Mouse (Mus musculus) cerebral cortex, adult 2 months (tissue): ENCODE measurements around the gene Itih2.

Experiments
- WGBS: fragments of 180-500 bp; shearing (Covaris S2); methylation state at CpG from one replicate; pipeline ENCODE4 v1.1.7; 2018; 5-methylcytosine and 5-hydroxymethylcytosine counted together

Itih2 gene

DNA sequence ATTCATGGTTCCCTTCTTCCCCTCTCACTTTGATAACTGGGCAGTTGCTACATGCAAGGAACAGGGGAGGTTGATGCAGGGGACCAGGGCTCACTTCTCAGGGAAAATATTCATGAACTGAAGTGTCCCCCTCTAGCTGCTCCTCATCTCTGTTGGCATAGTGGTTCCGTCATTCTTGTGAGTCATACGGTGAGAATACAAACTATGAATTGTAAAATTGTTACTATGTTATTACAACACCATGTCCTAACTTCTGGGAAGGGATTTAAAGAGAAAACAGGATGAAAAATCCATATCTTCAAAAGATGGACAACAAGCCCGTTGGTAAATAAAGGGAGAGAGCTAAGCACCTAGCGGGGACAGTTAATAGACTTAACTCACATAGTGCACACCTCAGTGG lies at the start of gene Itih2:
Itih2 (minus strand) TSS at position 101 of the 400 bp plus-strand sequence.
- 82% methylated on average over 4 of the region's 4 CpGs for WGBS

DNA sequence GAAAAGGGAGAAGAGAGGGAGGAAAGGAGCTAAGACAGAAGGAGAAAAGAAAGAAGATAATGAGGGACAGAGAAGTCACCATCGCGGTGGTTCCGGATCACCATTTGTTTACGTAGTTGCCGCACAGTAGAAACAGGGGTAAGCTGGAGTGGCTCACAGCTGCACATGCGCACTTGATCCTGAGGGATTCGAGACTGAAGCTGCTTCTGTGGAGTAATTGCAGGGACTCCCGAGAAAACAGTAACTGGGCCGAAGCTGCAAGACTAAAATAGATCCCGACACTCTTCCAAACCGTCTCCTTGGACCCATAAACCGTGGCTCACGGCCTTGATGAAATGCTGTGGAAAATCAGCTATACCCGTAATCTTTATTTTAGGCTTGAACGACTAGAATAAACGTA lies 38.8 kb upstream of the Itih2 start:
- WGBS: 78% methylated on average over 16 of the region's 16 CpGs

DNA sequence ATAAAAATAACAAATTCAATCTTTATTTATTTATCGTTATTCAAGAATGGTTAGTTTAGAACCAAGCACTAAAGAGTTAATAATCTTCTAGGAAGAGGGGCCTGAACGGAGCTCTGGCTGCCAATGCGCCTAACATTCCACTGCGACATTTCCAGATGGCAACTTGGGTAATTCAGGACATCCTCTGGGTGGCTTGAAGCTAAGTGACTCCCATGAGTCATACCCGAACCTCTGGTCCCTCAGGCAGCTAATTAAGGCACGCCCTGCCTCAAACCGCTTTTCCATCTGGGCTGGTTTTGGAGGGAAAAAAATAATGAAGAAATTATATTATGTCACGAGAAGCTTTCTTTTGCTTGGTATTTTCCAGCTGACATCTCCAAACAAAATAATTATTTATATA lies 36.8 kb upstream of the Itih2 start:
- WGBS: 61% methylated on average over 8 of the region's 8 CpGs

DNA sequence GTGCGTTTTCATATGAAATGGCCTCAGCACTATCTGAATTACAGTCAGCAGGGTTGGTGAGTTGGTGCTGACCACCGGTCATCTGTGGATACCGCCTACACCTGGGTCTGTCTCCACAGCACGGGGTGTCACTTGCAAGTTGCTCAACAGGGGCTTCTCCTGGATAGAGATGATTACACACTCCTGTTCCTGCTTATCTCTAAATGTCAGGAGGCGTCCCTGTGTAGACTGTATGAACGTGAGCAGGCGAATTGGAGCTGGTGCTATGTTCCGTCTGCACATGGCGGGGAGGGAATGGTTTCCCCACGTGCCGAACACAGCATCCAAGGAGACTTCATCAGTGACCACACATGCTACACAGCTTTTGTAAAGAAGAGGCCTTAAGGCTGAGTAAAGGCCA lies 36.1 kb upstream of the Itih2 start:
- WGBS: 89% methylated on average over 11 of the region's 11 CpGs

DNA sequence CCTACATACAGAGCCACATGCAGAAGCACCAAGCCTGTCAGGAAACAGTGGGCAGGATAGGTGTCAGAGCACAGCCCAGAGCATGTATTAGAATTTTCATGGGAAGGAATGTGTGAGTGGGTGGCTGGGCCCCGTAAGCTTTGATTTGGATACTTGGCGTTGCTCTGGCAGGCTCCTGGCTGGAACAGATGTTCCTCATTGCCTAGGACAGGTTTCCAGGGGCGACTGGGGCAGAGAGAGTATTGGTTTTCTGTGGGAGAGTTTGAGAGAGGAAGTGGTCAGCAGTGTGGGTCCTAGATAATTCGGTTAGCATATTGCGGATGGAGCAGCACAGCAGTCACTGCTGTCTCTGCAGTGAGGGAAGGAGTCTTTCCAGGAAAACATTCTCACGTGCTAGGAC lies 35.4 kb upstream of the Itih2 start:
- whole genome bisulfite sequencing: 58% methylated on average over 6 of the region's 6 CpGs

DNA sequence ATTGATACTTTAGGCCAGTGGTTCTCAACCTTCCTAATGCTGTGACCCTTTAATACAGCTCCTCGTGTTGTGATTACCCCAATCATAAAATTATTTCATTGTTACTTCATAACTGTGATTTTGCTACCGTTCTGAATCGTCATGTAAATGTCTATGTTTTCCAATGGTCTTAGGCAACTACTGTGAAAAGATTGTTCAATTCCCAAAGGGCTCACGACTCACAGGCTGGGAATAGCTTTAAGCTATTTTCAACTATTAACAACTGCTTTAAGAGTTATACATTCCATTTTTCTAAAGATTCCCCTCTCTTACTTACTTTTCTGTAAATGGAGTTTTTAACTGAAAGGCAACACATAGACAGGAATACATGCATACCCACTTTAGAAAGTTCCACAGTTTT lies 30.8 kb upstream of the Itih2 start:
- 92% methylated on average over 4 of the region's 4 CpGs for WGBS

DNA sequence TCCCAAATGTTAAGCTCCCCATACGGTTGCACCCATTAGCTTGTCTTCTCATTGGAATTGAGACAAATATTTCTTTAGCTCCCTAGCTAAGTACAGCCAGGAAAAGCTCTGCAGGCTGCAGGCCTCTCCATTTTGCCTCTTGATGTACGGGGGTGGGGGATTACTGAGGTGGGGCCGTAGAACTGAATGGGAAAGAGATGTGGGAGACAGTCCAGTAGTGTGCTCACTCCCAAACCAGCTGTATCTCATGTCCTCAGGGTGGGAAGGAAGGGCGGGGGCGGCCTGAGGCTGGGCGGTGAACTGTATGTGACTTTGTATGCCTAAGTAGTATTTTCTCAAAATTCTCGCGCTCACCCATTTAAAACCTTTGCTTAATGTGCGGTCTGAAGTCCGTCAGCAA lies 26.0 kb upstream of the Itih2 start:
- WGBS: 80% methylated on average over 10 of the region's 10 CpGs

DNA sequence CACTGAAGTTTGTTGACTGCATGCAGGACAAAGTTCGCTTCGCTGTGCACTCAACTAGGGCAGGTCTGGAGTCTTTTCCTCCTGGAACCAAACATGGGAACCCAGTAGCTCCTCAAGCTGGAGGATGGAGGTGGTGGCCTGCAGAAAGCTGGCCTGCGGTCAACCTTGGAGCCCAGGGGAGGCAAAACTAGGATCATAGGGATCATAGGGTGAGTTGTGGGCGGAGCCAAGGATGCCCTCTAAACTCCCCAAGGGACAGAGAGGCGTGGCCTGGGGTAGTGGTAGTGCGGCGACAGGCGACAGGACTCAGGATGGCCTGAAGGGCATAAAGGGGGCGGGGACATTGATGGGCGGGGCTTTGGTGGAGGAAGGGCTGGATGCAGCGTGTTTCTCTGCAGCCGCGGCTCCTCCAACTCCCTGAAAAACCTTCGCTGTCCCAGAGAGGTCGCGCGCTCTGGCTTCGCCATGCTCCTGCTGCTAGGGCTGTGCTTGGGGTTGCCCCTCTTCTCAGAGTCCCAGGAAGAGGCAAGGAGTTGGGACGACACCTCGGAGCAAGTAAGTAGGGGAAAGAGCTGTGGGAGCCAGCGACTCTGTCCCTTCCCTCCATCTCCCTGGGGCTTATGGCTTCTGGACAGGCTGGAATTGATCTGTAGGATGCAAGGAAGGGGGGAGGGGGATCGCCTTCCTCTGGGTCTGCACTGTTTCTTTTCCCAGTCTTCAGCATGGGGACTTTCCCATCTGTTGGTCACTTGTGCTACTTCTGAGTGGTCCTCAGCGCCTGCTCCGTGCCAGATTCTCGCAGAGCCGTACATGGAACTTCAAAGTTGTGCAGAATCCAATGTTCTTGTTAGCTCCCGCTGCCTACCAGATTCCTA lies 22.2 kb upstream of the Itih2 start, which contains the start of gene Itih5:
Itih5 (plus strand) TSS at position 371 of the 875 bp plus-strand sequence.
- 14% methylated on average over 27 of the region's 27 CpGs for WGBS

DNA sequence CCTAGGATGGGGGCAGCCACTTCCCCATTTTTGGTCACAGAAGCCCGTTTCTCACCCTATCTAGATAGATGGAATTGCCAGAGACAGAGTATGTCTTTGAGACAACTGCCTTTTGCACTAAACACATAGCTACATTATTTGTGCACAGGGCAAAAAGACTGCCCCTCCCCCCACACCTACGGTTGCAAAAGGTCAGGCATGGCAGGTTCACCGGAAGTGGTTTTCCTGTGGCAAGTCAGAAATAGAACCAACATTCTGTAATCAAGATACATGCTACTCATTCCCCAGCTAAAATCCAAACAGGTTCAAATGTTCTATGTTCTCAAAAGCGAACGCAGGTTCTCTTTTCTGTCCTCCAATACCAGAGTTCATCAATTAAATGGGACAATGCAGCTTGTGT lies 21.4 kb upstream of the Itih2 start:
- 83% methylated on average over 5 of the region's 5 CpGs for WGBS

DNA sequence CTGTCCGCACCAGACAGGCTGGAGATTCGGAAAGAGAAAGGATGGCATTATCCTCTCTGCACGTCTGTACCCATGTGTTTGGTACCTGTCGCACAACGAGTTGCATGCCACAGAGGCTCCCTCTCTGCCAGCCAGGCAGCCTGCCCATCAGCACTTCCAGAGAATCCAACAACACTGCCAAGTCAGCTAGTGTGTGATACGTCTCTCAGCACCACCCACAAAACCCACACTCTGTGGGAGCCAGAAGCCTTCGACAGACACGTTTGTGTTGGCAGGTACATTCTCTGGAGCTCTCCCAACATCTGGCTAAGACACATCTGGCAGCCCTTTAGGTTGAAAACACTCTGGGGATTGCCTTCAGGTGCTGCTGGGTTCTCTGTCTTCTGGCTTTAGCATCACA lies 16.0 kb upstream of the Itih2 start:
- WGBS: 43% methylated on average over 8 of the region's 8 CpGs

DNA sequence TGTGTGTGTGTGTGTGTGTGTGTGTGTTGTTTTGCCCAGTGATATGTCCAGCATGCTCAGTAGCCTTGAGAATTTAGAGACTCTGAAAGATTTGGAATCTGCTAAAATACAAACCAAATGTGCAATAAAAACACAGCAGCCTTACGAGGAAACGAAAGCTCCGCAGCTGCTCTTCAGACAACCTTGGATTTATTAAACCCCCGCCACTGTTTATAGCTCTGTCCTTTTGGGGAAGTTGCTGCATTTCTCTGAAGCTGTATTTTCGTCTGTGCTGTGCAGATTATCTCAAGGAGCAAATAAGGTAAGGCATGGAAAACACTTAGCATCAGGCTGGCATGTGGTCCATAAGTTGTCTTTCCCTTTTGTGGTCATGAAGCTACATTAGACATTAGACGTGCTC lies 14.3 kb upstream of the Itih2 start:
- WGBS: 82% methylated on average over 6 of the region's 6 CpGs

DNA sequence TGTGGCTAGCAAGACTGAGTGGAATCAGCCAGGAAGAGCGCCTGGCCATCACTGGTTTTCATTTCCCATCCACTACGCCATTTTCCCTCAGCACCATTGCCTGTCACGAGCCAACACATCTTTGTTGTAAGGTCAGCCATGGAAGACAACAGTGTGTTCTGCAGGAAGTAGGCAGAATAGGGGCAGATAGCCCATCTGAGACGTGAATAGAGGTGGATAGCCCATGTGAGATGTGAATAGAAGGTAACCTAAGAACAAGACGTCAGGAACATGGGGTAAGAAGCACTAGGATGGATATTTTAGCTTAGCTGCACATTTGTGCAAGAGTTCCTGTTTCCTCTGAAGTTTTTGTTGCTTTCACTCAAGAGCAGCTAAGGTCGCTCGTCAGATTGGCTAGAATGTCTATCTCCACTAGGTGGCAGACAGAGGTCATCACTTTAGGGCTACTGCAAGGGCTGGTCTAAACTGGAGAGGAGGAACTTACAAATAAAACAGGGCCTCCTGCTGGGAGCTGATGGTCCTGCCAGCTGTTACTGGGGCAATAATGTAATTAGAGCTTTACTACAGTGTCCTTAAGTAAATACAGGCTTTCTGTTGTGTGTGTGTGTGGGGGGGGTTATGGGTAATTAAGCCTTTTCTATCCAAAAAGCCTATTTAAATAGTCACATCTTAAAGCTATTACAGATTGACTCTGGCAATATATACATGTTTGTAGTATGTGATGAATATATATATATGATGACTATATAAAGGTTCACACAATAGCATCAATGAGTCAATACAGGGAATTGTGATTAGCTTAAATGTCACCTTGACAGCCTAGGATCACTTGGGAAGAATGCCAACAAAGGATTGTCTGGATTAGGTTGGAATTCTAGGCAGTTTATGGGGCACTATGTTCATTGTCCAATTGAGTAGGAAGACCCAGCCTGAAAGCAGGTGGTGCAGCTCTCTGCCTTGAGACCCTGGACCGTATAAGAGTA lies 11.6 kb upstream of the Itih2 start:
- WGBS: 50% methylated on average over 8 of the region's 8 CpGs

DNA sequence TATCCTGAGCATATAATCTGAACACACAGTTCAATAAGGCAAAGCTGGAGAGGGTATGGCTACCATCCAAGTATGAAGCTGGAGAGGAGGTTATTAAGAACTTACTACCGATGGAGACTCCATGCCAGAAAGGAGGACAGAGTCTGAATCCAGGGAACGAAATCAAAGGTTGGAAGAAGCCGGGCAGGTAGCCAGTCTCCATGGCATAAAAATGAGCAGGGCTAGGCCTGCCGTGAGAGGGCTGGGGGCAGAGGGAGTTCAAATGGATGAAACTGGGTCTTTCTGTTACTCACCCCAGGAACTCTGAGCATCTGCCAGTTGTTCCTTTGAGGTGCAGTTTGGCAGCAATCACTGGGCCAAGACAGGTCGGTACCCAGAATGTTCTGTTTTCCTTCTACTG lies 9.3 kb upstream of the Itih2 start:
- WGBS: 68% methylated on average over 5 of the region's 5 CpGs

DNA sequence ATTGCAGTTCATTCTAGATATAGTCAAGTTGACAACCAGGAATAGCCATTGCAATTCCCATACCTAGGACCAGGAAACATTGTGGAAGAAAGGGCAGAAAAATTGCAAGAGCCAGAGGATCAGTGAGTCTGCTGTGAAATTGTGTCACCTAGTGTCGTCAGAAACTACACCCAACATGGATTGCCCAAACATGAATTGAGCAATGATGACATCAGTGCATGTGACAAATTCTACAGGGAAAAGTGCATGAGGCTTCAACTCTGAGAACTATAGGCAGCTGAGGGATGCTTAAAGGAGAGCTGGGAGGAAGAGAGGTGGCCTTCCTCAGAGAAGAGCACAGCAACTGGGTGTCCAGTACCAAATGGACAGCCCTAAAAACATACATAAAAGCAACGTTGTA lies 6.1 kb upstream of the Itih2 start:
- WGBS: 85% methylated on average over 2 of the region's 2 CpGs

DNA sequence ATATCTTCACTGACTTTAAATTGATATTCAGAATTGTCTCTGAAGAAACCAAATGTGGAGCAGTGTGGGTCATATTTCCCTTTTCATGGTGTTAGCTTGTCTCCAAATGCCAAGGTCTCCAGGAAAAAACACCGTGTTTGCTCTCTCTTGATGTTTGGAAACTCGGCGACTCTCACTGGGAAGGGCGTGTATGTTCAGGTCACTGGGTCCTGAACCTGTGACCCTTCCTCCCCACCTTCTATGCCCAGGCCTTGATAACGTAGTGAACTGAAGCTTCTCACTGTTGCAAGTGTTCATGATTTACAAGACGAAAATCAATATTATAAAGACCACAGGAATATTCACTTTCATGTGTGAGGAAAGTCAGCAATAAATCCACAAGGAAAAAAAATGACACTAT lies 2.7 kb upstream of the Itih2 start:
- 83% methylated on average over 6 of the region's 6 CpGs for WGBS

DNA sequence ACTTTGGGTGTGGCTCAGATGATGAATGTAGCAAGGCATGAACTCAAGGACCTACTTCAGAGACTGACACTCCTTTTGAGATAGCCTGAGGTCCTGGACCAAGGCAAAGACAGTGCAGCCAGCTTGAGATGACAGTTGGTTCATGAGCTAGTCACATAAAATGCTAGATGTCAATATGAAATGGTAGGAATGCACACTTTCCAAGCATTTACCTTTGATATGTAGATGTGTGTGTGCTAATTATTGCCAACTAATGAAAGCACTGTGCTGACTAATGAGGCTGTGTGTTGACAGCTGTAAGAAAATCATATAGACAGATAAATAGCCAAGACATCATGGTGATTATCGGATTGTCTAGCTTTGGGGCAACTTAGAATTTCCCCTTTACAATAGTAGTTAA lies 932 bp upstream of the Itih2 start:
- 90% methylated on average over 1 of the region's 1 CpGs for WGBS

DNA sequence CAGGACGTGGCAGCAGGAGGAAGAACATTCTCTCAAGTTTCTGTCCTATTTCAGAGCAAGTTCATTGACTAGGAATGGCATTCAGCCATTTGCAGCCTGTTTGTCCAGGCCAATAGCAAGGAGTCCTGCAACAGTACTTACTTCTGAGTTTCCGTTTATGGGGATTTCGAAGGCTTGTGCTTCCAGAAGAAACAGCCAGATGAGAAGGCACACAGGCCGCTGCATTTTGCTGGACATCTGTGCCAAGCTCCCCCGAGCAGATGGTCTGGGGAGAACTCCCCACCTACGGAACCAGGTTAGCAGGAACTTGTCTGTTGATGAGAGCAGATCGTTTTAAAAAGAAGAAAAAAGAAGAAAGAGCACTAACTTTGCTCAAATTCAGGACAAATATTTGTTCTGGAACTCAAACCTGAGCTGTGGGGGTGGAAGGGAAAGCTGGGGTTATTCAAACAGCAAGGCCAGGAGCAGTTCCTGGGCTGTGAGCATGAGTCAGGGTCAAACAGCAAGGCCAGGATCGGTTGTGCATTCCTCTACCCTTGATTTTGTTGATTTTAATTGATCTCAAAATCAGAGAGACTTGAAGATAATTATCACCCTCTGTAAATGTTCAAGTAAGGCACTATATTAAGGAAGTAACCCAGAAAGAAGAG lies 730 bp downstream of the Itih2 start:
- WGBS: 46% methylated on average over 8 of the region's 8 CpGs

DNA sequence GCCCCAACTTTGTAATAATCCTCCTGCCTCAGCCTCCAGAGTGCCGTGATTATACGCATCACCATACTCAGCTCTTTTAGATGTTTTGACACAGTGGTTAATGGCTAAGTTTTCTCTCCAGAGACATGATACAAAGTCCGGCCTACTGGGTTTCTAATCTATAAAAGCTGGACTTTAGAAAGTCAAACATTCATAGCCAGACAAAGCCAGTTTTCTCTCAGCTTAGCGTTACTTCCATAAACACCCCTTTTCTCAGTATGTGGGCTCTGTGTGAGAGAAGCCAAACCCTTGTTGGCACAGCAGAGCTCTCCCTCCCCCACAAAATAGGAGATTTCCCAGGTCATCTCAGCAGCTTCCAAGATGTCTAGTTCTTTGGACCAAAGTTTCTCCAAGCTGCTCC lies 2.6 kb downstream of the Itih2 start:
- WGBS: 73% methylated on average over 4 of the region's 4 CpGs

DNA sequence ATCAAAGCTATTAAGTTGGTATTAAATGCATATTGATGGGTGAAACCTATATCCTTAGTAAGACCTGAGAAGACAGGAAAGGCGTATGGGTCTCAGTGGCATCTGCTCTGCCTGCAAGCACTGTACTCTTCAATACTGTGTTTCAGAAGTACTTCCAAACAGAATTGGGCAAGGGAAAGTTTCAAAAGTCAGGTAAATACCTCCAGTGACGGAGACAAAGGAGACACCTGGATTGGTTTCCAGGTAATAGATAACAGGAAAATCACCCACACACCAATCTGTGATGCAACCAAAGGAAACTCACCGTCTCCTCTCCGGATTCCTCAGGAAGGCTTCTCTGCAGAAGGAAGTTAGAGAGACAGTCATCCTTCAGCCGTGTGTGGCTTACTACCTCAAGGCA lies 3.7 kb downstream of the Itih2 start:
- WGBS: 94% methylated on average over 5 of the region's 5 CpGs

DNA sequence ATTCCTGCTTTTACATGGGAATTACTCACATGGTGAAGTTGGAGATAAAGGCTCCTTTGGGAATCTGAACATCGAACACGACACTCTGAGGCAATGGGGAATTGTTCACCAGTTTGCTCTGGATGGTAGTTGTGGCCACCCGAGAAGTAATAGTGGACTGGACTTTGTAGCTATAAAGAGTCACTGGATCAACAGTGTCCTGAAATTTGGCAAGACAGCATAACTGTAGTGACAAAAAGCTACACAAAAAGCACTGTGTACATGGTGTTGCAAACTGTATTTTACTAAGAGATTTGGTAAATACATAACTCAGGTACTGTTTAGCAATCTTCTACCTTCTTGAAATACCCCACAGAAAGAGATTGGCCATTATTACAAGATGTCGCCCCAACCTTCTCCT lies 5.1 kb downstream of the Itih2 start:
- WGBS: 93% methylated on average over 4 of the region's 4 CpGs

DNA sequence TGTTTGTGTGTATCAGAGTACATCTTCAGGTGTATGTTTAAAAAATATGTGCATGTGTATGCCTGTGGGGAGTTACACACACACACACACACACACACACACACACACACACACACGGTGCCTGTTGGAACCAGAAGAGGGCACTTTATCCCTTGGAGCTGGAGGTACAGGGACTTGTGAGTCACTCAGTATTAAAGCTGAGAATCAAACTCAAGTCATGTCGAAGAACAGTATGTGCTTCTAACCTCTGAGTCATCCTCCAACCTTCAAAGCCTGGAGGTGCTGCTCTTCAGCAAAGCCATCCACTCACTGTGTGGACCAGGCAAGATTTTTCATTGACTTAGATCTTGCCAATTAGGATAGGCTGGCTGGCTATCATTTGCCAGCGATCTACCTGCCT lies 9.4 kb downstream of the Itih2 start:
- WGBS: 62% methylated on average over 3 of the region's 3 CpGs

DNA sequence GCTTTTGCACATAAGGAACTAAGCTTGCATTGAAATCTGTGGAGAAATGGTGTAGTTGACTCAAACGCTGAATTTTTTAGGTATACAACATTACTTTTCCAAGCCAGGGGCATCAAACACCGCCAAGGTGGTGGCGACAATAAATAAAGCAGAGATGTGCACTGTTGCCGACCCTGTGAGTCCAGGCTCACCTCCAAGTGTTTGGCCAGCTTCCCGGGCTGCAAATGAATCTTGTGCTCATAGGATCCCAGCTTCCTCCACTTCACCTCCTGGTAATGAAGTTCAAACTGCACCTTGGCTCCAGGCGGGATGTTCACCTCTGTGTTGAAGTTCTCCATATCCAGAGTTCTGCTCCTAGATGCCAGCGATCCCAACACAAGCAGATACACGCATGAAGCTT lies 11.9 kb downstream of the Itih2 start:
- 84% methylated on average over 8 of the region's 8 CpGs for WGBS
